8 mouse cellular contexts compared by ENCODE assay signal in genomic region chr3:129532180-129532864, GRCm38 (mm10). TPM values are rescaled to one million over a fixed set of nuclear protein-coding genes. Genes with fewer than 3 reads are reported as not detected.
DNase-seq lines count a peak whose midpoint lies in the region; ATAC-seq and TF ChIP-seq lines count a peak whose summit lies in the region.

TSS of gene Elovl6 (plus strand) at chr3:129532355.

- ATAC-seq in kidney, embryonic 15.5 days (replicated peaks; ENCODE audit: low FRiP score) = peak; percentile 52
- ATAC-seq in stomach, embryonic 15.5 days (ENCODE audit: insufficient read depth, low FRiP score, low read depth) = peak; percentile 37

- H3K27me3 ChIP-seq in heart, embryonic 10.5 days (ENCODE audit: insufficient read depth, poor library complexity, severe bottlenecking) = no peaks in the 10 kb centered on the region
- no peaks in the 10 kb centered on the region for H3K27me3 ChIP-seq in kidney, embryonic 15.5 days
- H3K27me3 ChIP-seq in liver, adult 2 months (ENCODE audit: control insufficient read depth, insufficient read depth, low read length) = no peaks in the 10 kb centered on the region
- no peaks in the 10 kb centered on the region for H3K27me3 ChIP-seq in myocyte (ENCODE audit: control insufficient read depth, insufficient read depth, insufficient read length)
- no peaks in the 10 kb centered on the region for H3K27me3 ChIP-seq in stomach, embryonic 15.5 days (replicated peaks)

- TF ChIP-seq CTCF in liver, adult 2 months (IDR thresholded peaks at IDR 0.05; ENCODE audit: low read depth, low read length) = no peak

- under 1% methylated on average over 35 of the region's 35 CpGs for WGBS in heart, embryonic 10.5 days
- WGBS in kidney, embryonic 15.5 days = under 1% methylated on average over 35 of the region's 35 CpGs
- under 1% methylated on average over 35 of the region's 35 CpGs for WGBS in liver, adult 2 months
- under 1% methylated on average over 35 of the region's 35 CpGs for WGBS in stomach, embryonic 15.5 days

- H3K4me3 ChIP-seq in heart, embryonic 10.5 days = peak within 1 kb of the TSS; percentile 85
- peak within 1 kb of the TSS; percentile 86 for H3K4me3 ChIP-seq in kidney, embryonic 15.5 days (replicated peaks)
- H3K4me3 ChIP-seq in liver, adult 2 months (ENCODE audit: insufficient read depth, low read depth, low read length) = peak within 1 kb of the TSS; percentile 78
- peak within 1 kb of the TSS; percentile 99 for H3K4me3 ChIP-seq in myocyte
- H3K4me3 ChIP-seq in stomach, embryonic 15.5 days (replicated peaks) = peak within 1 kb of the TSS; percentile 79

- peak within 1 kb of the TSS; percentile 91 for H3ac ChIP-seq in myocyte (ENCODE audit: control insufficient read depth, insufficient read length)

- DNase-seq in 3134 (ENCODE audit: extremely low read depth, insufficient read length, low spot score) = peak; percentile 83
- DNase-seq in adrenal gland, adult 2 months = peak; percentile 87
- peak; percentile 94 for DNase-seq in embryo, embryonic 9.5 days (ENCODE audit: extremely low spot score)
- peak; percentile 96 for DNase-seq in heart, embryonic 10.5 days (ENCODE audit: low spot score)
- DNase-seq in liver, adult 2 months (ENCODE audit: extremely low read depth, low read depth, low spot score) = peak; percentile 96

- H3K27ac ChIP-seq in heart, embryonic 10.5 days = peak within 1 kb of the TSS; percentile 100
- peak within 1 kb of the TSS; percentile 99 for H3K27ac ChIP-seq in kidney, embryonic 15.5 days
- peak within 1 kb of the TSS; percentile 87 for H3K27ac ChIP-seq in liver, adult 2 months (replicated peaks; ENCODE audit: insufficient read depth, low read depth, low read length)
- H3K27ac ChIP-seq in stomach, embryonic 15.5 days = peak within 1 kb of the TSS; percentile 95

- TF ChIP-seq POLR2A in liver, adult 2 months (IDR thresholded peaks at IDR 0.05; ENCODE audit: extremely low read depth, insufficient read depth, low read length) = peak; percentile 76; the same call in 1 of the 2 replicates
- peak; percentile 69 for TF ChIP-seq POLR2A in myocyte (IDR thresholded peaks at IDR 0.05; ENCODE audit: insufficient read length, low read depth)

- H3K9me3 ChIP-seq in heart, embryonic 10.5 days = no peaks in the 10 kb centered on the region
- H3K9me3 ChIP-seq in kidney, embryonic 15.5 days (replicated peaks) = no peaks in the 10 kb centered on the region
- no peaks in the 10 kb centered on the region for H3K9me3 ChIP-seq in stomach, embryonic 15.5 days

- peaks cover 35% of the 10 kb centered on the region for H3K4me1 ChIP-seq in heart, embryonic 10.5 days
- H3K4me1 ChIP-seq in kidney, embryonic 15.5 days = peaks cover 32% of the 10 kb centered on the region
- peaks cover 32% of the 10 kb centered on the region for H3K4me1 ChIP-seq in liver, adult 2 months (ENCODE audit: control insufficient read depth, insufficient read depth, low read length)
- peaks cover 20% of the 10 kb centered on the region for H3K4me1 ChIP-seq in stomach, embryonic 15.5 days

- no peaks in the 10 kb centered on the region for H3K36me3 ChIP-seq in heart, embryonic 10.5 days
- no peaks in the 10 kb centered on the region for H3K36me3 ChIP-seq in kidney, embryonic 15.5 days
- peaks cover 5% of the 10 kb centered on the region; the same call in 1 of the 2 replicates for H3K36me3 ChIP-seq in liver, adult 2 months (ENCODE audit: control insufficient read depth, insufficient read depth, low read length)
- H3K36me3 ChIP-seq in myocyte (ENCODE audit: control insufficient read depth, insufficient read depth) = no peaks in the 10 kb centered on the region
- H3K36me3 ChIP-seq in stomach, embryonic 15.5 days = no peaks in the 10 kb centered on the region

- peaks cover 18% of the 10 kb centered on the region; the same call in 1 of the 2 replicates for H3K79me2 ChIP-seq in liver, adult 2 months (ENCODE audit: control insufficient read depth, insufficient read depth, low read length)
- peaks cover 27% of the 10 kb centered on the region for H3K79me2 ChIP-seq in myocyte (ENCODE audit: control insufficient read depth, insufficient read depth)

- peak within 1 kb of the TSS; percentile 85 for H3K9ac ChIP-seq in kidney, embryonic 15.5 days
- H3K9ac ChIP-seq in liver, adult 2 months (ENCODE audit: low read depth, low read length) = peak within 1 kb of the TSS; percentile 97
- H3K9ac ChIP-seq in stomach, embryonic 15.5 days = peak within 1 kb of the TSS; percentile 70

- peak within 1 kb of the TSS; percentile 83 for H3K4me2 ChIP-seq in kidney, embryonic 15.5 days
- peak within 1 kb of the TSS; percentile 78 for H3K4me2 ChIP-seq in myocyte (ENCODE audit: low read depth)
- H3K4me2 ChIP-seq in stomach, embryonic 15.5 days = peak within 1 kb of the TSS; percentile 79

TF ChIP-seq in myocyte, 11 proteins besides CTCF, POLR2A, EP300 and RAD21:
- no peak for TF ChIP-seq MYOD1 (IDR thresholded peaks at IDR 0.05; ENCODE audit: control insufficient read depth in 1 of 3, insufficient read length in 2 of 3, low read depth in 2 of 3)
- peak; percentile 34 for TF ChIP-seq POLR2AphosphoS2 (IDR thresholded peaks at IDR 0.05; ENCODE audit: insufficient read length, low read depth)
- TF ChIP-seq USF1 (IDR thresholded peaks at IDR 0.05; ENCODE audit: low read depth) = no peak

RNA-seq across cellular contexts. Expression of gene Elovl6, which starts in this region (rescaled TPM):
- 10 to 100 TPM; 59.0 to 96.0 TPM for total RNA-seq in adrenal gland, adult 2 months (2021)
- 111 and 121 TPM in 2 replicates for polyA plus RNA-seq in adrenal gland, adult 2 months (2012; rRNA removed)
- 24.7 and 35.8 TPM in 2 replicates for polyA plus RNA-seq in heart, embryonic 10.5 days (2016; fragmentation: Nextera tagmentation; extraction: Ambion mirVana)
- 46.6 and 47.6 TPM in 2 replicates for polyA plus RNA-seq in kidney, embryonic 15.5 days (2015; fragmentation: Nextera tagmentation; extraction: Ambion mirVana)
- total RNA-seq in liver, adult 2 months (2014; rRNA removed) = 30.5 and 44.3 TPM in 2 replicates
- 44.6 and 70.5 TPM in 2 replicates for polyA plus RNA-seq in liver, adult 2 months (2012; rRNA removed)
- 6.8 TPM for polyA plus RNA-seq in myocyte (2012; fragmentation: generic; extraction: Trizol)
- 31.7 and 41.2 TPM in 2 replicates for polyA plus RNA-seq in stomach, embryonic 15.5 days (2015; fragmentation: Nextera tagmentation; extraction: Ambion mirVana)

Comparison
In these comparisons a context has a peak if more than half of its experiments do, and no peak if none do; other contexts are left out.
1. Peak in every context shown above with its lines: DNase-seq, ATAC-seq, H3K4me3 ChIP-seq and H3K27ac ChIP-seq.